Mouse (Mus musculus): ENCODE measurements around the gene Gm21985. TPM values are rescaled to one million over a fixed set of nuclear protein-coding genes. Genes with fewer than 3 reads are reported as not detected.

Gene Gm21985
- total and polyA plus RNA-seq, 3 experiments: 0.51 TPM; not detected in 2

GRCm38 (mm10) chr2:112390843-112391242 lies 124.7 kb downstream of the Gm21985 start:
- H3K79me2 ChIP-seq (replicated peaks; ENCODE audit: control insufficient read depth, extremely low read depth, insufficient read depth, poor library complexity, severe bottlenecking): peaks cover 36% of the 10 kb centered on the region
- no peak for DNase-seq (ENCODE audit: extremely low read depth)
- H3K27ac ChIP-seq (ENCODE audit: insufficient read depth, low read depth): no peak overlapping the region
- no peak overlapping the region for H3K4me3 ChIP-seq (replicated peaks in 1 of 3; ENCODE audit: low read depth in 2 of 3, low read length in 2 of 3, poor library complexity in 1 of 3)
- H3K4me2 ChIP-seq (ENCODE audit: insufficient read depth, low read depth, poor library complexity, severe bottlenecking): no peak overlapping the region
- H3K9me3 ChIP-seq (replicated peaks; ENCODE audit: low read length): no peaks in the 10 kb centered on the region
- H3K27me3 ChIP-seq (replicated peaks): no peaks in the 10 kb centered on the region
- no peak for TF ChIP-seq CTCF (conservative IDR thresholded peaks at IDR 0.05 in 1 of 2, IDR thresholded peaks at IDR 0.05 in 1 of 2; ENCODE audit: low read depth in 2 of 2, low read length in 2 of 2)
- TF ChIP-seq ELF1 (IDR thresholded peaks at IDR 0.05; ENCODE audit: low read depth, low read length): no peak
- TF ChIP-seq MAZ (IDR thresholded peaks at IDR 0.05; ENCODE audit: low read depth, low read length): no peak
- no peak for TF ChIP-seq RCOR1 (conservative IDR thresholded peaks at IDR 0.05; ENCODE audit: low read depth, low read length)
- TF ChIP-seq USF2 (conservative IDR thresholded peaks at IDR 0.05; ENCODE audit: low read depth, low read length): no peak
- no peak for TF ChIP-seq MAFK (IDR thresholded peaks at IDR 0.05; ENCODE audit: insufficient replicate concordance, low read length)
- TF ChIP-seq USF1 (IDR thresholded peaks at IDR 0.05; ENCODE audit: low read depth, low read length): no peak
- H3K36me3 ChIP-seq (replicated peaks in 1 of 2; ENCODE audit: control insufficient read depth in 1 of 2, insufficient read depth in 1 of 2, low read length in 1 of 2): peaks cover 0 to 22% of the 10 kb centered on the region in 2 experiments
- in situ Hi-C loops (cut with MboI; ENCODE audit: low pct_ligation_motif_present, low pct_unique_long_range_greater_than_20kb, low sequenced_read_pairs) (no loop called here), dilution Hi-C loops (cut with MboI; ENCODE audit: extremely low pct_ligation_motif_present, extremely low pct_unique_long_range_greater_than_20kb, low sequenced_read_pairs) (no loop called here)
- peaks cover 0 to 6% of the 10 kb centered on the region in 2 experiments; a peak in 2 of 4 replicates for H3K4me1 ChIP-seq (ENCODE audit: control insufficient read depth in 1 of 2, insufficient read depth in 2 of 2)
- H3K9ac ChIP-seq (ENCODE audit: insufficient read depth, low read depth): no peak overlapping the region

- dilution Hi-C loops (cut with MboI; ENCODE audit: extremely low pct_ligation_motif_present, extremely low pct_unique_long_range_greater_than_20kb, low sequenced_read_pairs): no loop called here
- peaks cover 0 to 21% of the 10 kb centered on the region in 2 experiments for H3K36me3 ChIP-seq (replicated peaks in 1 of 2; ENCODE audit: control insufficient read depth in 1 of 2, insufficient read depth in 1 of 2, low read length in 1 of 2)
- no peaks in the 10 kb centered on the region for H3K9me3 ChIP-seq (replicated peaks; ENCODE audit: low read length)
- in situ Hi-C loops (cut with MboI; ENCODE audit: low pct_ligation_motif_present, low pct_unique_long_range_greater_than_20kb, low sequenced_read_pairs): no loop called here
- H3K79me2 ChIP-seq (replicated peaks; ENCODE audit: control insufficient read depth, extremely low read depth, insufficient read depth, poor library complexity, severe bottlenecking): peaks cover 40% of the 10 kb centered on the region
- H3K27me3 ChIP-seq (replicated peaks): no peaks in the 10 kb centered on the region
- H3K27ac ChIP-seq (ENCODE audit: insufficient read depth, low read depth): no peak overlapping the region
- H3K4me3 ChIP-seq (replicated peaks in 1 of 3; ENCODE audit: low read depth in 2 of 3, low read length in 2 of 3, poor library complexity in 1 of 3): no peak overlapping the region
- DNase-seq (ENCODE audit: extremely low read depth): no peak
- H3K4me2 ChIP-seq (ENCODE audit: insufficient read depth, low read depth, poor library complexity, severe bottlenecking): no peak overlapping the region
- TF ChIP-seq HCFC1 (IDR thresholded peaks at IDR 0.05; ENCODE audit: low read depth, low read length): no peak
- TF ChIP-seq MYC (IDR thresholded peaks at IDR 0.05; ENCODE audit: low read depth, low read length): no peak
- no peak for TF ChIP-seq POLR2A (IDR thresholded peaks at IDR 0.05; ENCODE audit: low read depth, low read length)
- no peak for TF ChIP-seq BHLHE40 (IDR thresholded peaks at IDR 0.05; ENCODE audit: low read depth, low read length)
- TF ChIP-seq RAD21 (IDR thresholded peaks at IDR 0.05; ENCODE audit: low read depth, low read length): no peak
- no peak for TF ChIP-seq NELFE (IDR thresholded peaks at IDR 0.05; ENCODE audit: low read depth, low read length)
- TF ChIP-seq CTCF (conservative IDR thresholded peaks at IDR 0.05 in 1 of 2, IDR thresholded peaks at IDR 0.05 in 1 of 2; ENCODE audit: low read depth in 2 of 2, low read length in 2 of 2): no peak
- no peak for TF ChIP-seq NRF1 (IDR thresholded peaks at IDR 0.05; ENCODE audit: low read depth, low read length)
- TF ChIP-seq USF1 (IDR thresholded peaks at IDR 0.05; ENCODE audit: low read depth, low read length): no peak
- TF ChIP-seq KAT2A (IDR thresholded peaks at IDR 0.05; ENCODE audit: insufficient replicate concordance, low read length): no peak
- no peak for TF ChIP-seq ELF1 (IDR thresholded peaks at IDR 0.05; ENCODE audit: low read depth, low read length)
- no peak for TF ChIP-seq IRF4 (IDR thresholded peaks at IDR 0.05; ENCODE audit: low read depth, low read length)
- TF ChIP-seq ZKSCAN1 (IDR thresholded peaks at IDR 0.05; ENCODE audit: borderline replicate concordance, low read depth, low read length): no peak
- H3K9ac ChIP-seq (ENCODE audit: insufficient read depth, low read depth): no peak overlapping the region
- peaks cover 0 to 9% of the 10 kb centered on the region in 2 experiments; a peak in 2 of 4 replicates for H3K4me1 ChIP-seq (ENCODE audit: control insufficient read depth in 1 of 2, insufficient read depth in 2 of 2)
Observed at GRCm38 (mm10) chr2:112391346-112392000, 125.4 kb downstream of the Gm21985 start.
